Mouse (Mus musculus) activated CD4-positive, CD25-positive, alpha-beta regulatory T cell, adult 4 months (primary cell): Measurements from ENCODE around the gene Sipa1l2. TPM values are rescaled to one million over a fixed set of nuclear protein-coding genes. Genes with fewer than 3 reads are reported as not detected.
"Not testable (repeated sequence)": the region's sequence is repeated elsewhere in the genome, so short reads cannot be mapped to it uniquely, and the experiment has no call there.

ENCODE experiments used
- ATAC-seq: one replicate; pipeline ENCODE4 v1.8.0; 2017
- polyA plus RNA-seq, 2 experiments: library from polyadenylated mRNA; unstranded; fragments of 100-300 nt; shearing (Covaris generic); gene quantifications; one replicate each; pipeline ENCODE4 v1.2.1; 2017

The Sipa1l2 gene
- polyA plus RNA-seq, 2 experiments from 2014 or later, result 1.3 to 2.2 TPM

DNA sequence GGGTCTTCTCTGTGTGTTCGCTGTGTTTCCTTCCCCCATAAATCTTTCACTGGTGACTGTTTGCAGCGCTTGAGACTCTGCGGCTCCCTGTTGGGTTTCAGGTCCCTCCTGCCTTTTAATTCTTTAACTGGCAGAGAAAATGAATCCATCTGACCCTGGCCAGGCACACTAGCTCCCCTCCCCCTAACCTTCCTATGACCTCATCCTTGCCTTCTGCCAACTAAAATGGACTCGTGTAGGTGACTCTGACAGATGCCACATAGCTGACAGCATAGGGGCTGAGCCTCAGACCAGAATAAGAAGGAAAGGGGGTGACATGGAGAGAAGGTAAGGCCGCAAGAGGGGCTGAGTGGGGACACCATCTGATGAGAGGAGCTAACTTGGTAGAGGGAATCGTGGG is 31.3 kb downstream of the Sipa1l2 start:
- ATAC-seq, result no peak

GRCm38 (mm10) chr8:125533709-125534108 is 35.9 kb downstream of the Sipa1l2 start:
- no peak for ATAC-seq

GRCm38 (mm10) chr8:125532953-125533352 is 36.7 kb downstream of the Sipa1l2 start:
- no peak for ATAC-seq

- no peak for ATAC-seq
Observed at GRCm38 (mm10) chr8:125532177-125532576, 37.4 kb downstream of the Sipa1l2 start.

GRCm38 (mm10) chr8:125531640-125532039 is 38.0 kb downstream of the Sipa1l2 start:
- peak; percentile 96 for ATAC-seq

DNA sequence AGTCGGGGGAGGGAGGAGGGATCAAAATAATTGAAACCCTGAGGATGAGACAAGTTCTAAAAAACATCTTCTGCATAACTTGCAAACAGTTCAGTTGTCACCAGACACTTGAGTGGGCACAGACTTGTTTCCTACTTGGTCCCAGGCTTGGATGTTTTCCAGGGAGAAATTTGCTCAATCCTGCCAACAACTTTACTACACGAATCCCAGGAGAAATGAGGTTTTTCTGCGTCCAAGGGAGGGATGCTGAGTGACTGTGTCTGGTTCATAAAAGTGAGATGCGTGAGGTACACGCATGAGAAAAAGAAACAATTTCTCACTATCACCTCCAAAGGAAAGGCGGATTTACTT is 38.5 kb downstream of the Sipa1l2 start:
- no peak for ATAC-seq

DNA sequence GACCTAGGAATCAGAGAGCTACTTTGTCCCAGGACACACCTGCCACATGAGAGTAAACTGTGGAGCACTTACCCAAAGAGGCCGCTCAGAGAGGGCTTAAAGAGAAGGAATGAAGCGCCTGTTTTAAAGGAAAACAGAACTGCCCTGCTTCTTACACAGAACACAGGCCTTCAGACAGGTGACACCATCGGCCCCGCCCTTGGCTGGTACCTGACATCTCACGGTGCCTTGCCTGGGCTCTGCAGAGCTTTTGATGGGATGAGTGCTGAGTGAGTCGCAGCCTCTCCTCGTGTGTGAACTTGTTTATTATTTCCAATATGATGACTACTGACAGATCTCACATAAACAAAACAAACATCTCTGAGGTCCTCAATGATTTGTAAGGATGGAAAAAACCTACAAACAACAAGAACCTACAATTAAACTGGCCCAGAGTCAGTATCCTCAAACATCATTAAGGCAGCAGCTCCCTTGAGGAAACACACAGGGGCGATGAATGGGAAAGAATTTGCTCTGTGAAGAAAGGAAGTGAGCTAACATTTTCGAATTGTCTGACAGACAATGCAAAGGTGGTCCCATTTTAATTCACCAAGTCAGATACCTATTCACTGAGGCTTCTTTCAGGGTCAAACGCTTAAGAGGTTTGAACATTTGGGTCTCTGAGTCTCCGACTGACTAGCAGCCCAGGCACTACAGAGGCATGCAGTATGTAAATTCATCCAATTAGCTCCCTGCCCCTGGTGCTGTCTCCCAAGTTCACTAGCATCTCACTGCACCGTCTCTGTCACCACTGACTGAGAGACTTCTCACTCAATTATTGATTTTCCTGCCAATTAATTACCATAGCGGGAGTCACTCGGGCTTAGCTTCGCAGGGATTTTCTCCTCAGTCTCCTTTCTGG is 39.2 kb downstream of the Sipa1l2 start:
- no peak for ATAC-seq

DNA sequence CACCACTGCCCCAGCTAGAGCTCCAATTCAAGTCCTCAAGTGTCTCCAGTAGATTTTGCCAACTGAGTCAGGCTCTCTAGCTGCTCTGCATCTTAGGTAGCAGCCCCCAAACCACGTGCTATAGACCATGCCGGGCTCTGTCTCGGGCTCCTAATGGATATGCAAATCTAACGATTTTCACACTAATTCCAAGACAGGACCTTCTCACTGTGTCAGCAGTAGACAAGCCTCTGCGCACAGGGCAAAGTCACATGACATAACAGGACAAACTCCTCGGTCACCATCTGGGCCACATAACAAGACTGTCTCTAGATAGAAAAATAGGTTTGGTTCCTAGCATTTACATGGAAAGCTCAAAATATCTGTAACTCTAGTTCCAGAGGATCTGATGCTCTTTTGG is 40.6 kb downstream of the Sipa1l2 start:
- no peak for ATAC-seq

DNA sequence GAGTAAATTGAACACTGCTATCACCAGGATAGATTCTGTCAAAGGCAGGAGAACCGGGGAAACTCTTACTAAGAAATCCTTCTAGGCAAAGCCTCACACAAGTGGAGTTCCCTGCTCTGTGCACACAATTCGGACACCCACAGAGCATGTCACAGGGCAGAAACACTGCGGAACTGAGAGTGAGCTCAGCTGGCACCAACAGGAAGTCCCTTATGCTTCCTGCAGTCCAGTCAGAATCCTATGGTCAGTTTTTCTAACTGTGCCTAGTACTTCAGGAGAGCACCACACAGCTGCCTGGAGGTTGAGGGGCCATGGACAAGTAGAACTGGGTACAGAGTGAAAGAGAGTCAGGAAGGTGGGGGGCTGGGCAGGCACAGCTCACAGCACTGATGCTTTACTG is 41.7 kb downstream of the Sipa1l2 start:
- no peak for ATAC-seq

GRCm38 (mm10) chr8:125526999-125527398 is 42.6 kb downstream of the Sipa1l2 start:
- no peak for ATAC-seq

GRCm38 (mm10) chr8:125526582-125526981 is 43.0 kb downstream of the Sipa1l2 start:
- ATAC-seq, result no peak

DNA sequence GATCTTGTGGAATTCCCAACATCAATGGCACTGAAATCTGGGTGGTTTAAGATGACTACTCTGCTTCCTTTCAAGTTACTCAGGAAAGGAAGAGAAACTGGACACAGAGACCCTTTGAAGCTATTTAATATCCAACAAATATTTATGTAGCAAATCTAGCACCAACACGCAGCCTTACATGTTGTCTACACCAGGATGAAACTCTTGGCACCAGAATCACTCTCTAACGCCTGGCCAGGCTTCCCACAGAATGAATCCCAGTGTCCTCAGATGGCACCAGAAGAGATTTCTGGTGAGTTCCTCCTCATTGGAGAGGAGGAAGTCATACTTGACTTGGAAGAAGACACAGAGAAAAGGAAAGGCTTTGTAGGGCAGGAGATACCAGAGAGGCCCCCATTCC is 45.1 kb downstream of the Sipa1l2 start:
- ATAC-seq, result no peak

- no peak for ATAC-seq
Observed at GRCm38 (mm10) chr8:125523213-125523612, 46.4 kb downstream of the Sipa1l2 start.

- no peak for ATAC-seq
Observed at GRCm38 (mm10) chr8:125522151-125522550, 47.5 kb downstream of the Sipa1l2 start.

- no peak for ATAC-seq
Observed at GRCm38 (mm10) chr8:125521087-125521486, 48.5 kb downstream of the Sipa1l2 start.

GRCm38 (mm10) chr8:125520308-125520707 is 49.3 kb downstream of the Sipa1l2 start:
- ATAC-seq, result not testable (repeated sequence)

DNA sequence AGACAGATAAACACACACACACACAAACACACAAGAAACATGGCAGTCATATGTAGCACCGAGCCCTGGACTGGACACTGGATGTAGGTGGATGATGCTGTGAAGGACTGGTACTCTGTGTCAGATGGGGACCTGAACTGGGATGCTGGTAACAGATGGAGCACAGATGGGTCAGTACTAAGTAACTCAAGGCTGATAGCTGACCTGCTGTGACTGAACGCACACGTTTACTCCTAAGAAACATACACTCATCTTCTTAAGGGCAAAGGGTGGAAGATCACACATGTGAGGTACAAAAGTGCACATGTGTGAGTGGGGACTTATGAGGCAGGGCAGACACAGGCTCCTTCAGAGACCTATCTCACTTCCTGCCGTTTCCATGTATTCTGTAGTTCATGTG is 50.7 kb downstream of the Sipa1l2 start:
- ATAC-seq, result no peak

GRCm38 (mm10) chr8:125518301-125518700 is 51.3 kb downstream of the Sipa1l2 start:
- peak; percentile 71 for ATAC-seq

DNA sequence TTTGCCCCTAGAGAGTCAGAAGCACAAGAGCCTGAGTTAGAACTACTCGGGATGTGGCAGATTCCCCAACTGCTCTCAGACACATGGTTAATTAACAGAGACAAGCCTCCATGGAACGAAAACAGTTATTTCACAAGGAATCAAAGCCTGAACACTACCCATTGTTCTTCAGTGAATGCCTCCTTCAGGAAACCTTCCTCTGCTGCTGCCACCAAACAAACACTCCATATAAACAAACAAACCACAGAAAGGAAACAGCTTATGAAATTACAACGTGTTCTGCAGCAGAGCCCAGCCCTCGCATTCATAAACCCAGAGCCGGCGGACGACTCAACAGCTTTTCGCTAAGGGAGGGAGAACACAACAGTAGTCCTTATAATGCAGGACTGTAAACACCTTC is 52.2 kb downstream of the Sipa1l2 start:
- no peak for ATAC-seq

DNA sequence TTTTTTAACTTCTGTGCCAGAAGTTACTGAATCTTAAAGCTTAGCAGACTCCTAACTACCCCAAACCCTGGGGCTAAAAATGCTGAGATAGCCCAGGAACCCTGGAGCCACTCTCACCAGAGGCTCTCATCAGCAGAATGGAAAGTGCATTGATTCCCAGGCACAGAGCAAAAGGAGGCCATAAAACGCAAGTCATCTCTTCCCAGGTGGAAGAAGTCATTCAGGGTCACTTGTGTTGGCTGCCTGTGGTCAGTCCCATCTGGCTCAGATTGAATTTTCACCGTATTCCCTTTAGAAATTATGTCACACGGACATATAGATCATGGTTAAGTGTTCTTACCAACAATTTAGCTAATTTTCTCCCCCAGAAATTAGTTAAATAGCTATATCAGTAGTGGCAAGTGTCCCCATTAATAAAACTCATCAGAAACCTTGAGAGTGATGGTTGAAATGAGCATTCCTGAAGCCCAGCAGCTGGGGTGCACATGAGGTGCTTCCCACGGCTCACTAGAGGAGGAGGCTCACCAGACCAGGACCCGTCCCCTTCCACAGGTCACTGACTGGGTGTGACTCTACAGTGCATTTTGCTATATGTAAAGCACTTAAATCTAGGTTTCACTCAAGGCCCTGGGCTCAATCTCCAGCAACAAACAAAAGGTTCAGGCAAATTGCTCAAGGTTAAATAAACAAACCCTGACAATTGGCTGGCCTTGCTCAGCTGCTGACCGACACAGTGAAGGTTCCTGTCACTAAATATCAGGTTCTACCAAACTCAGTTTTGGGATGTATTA is 53.3 kb downstream of the Sipa1l2 start:
- no peak for ATAC-seq

DNA sequence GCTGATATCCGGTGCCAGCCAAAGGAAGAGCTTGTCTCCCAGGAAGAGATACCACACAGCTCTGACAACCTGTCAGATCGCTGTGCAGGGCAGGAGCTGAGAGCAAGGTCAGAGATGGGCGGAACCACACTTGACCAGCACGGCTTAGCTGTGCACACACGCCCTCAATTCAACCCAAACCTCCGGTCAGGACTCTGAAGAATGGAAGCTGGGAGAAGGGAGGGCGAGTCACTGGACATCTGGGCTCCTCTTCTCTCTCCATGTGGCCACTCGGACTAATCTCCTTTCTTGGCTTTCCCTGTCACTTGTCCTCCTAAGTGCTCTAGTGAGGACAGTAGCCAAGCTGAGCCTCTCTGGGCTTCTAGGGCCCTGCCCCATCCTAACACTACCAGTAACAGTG is 53.9 kb downstream of the Sipa1l2 start:
- no peak for ATAC-seq

DNA sequence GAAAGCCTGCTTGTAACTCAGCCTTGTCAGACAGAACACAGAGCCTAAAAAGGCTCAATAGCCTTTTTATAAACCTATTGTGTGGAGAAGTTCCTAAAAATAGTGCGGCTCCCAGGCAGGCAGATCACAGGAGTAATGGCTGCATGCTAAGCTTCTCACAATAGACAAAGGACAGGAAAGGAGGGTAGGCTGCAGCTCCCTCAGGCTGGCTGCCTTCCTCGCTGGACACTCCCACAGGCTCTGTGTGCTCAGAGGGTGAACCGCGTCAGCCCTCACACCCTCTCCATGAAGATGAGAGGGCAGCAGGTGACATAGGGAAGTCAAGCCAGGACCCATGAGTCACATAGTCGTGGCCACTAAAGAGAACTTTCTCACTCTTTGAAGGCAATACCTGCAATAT is 55.7 kb downstream of the Sipa1l2 start:
- ATAC-seq, result no peak

DNA sequence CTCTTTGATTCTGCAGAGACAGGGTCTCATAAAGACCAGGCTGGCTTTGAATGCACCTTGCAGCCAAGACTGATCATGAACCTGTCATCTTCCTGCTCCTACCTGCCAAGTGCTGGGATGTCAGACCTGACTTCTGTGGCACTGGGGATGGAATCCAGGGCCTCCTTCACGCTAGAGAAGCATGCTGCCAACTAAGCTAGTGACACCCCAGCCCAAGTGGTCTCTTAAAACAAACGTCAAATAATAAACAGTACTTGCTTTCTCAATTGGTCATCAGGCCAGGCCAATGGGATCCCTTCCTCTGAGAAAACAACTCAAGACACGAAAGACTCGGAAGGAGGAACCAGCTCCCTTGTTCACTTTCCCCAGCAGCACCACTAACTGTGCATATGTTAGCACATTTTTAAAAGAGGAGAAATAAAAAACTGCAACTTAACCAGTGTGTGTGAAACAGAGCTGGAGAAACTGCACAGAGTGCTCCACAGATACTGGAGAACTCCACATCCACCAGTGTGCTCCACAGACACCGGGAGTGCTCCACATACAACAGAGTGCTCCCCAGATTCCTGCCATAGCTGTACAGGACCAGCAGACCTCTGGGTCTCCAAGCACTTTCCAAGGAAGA is 56.3 kb downstream of the Sipa1l2 start:
- ATAC-seq, result no peak
